Mouse (Mus musculus) erythroblast, embryonic 14.5 days (primary cell): ENCODE data around the gene Kcnq2. TPM values are rescaled to one million over a fixed set of nuclear protein-coding genes. Genes with fewer than 3 reads are reported as not detected.

Experiments
- H3K27me3 ChIP-seq: 2 replicates; pipeline ENCODE4 v1.6.1; 2012; ENCODE audit warnings: inconsistent platforms; ENCODE audit not compliant: control insufficient read depth
- H3K36me3 ChIP-seq: 2 replicates; pipeline ENCODE4 v1.6.1; 2012; ENCODE audit warnings: mild to moderate bottlenecking, inconsistent platforms; ENCODE audit not compliant: control insufficient read depth
- H3K4me1 ChIP-seq: 2 replicates; pipeline ENCODE4 v1.6.1; 2012; ENCODE audit warnings: inconsistent platforms; ENCODE audit not compliant: control insufficient read depth
- H3K4me3 ChIP-seq: replicated peaks from 2 replicates; pipeline ENCODE3; 2012; ENCODE audit warnings: moderate library complexity, mild to moderate bottlenecking, inconsistent platforms
- H3K9me3 ChIP-seq: 2 replicates; pipeline ENCODE4 v1.6.1; 2012; ENCODE audit warnings: low read length, inconsistent platforms, mixed read lengths; ENCODE audit not compliant: control insufficient read depth
- GATA1 ChIP-seq: IDR thresholded peaks from 2 replicates; pipeline ENCODE4 v1.6.1; 2012; ENCODE audit warnings: low read length, inconsistent platforms, mixed read lengths
- TAL1 ChIP-seq: IDR thresholded peaks from 3 replicates; pipeline ENCODE4 v1.6.1; 2012; ENCODE audit warnings: low read length, inconsistent platforms, mixed read lengths
- polyA plus RNA-seq: library from polyadenylated mRNA; stranded (reverse); fragments of >175 nt; gene quantifications from 2 replicates; pipeline ENCODE4 v1.2.3, GENCODE M21; 2012

Gene Kcnq2
- polyA plus RNA-seq, 1 experiment, result 0.01 TPM

DNA sequence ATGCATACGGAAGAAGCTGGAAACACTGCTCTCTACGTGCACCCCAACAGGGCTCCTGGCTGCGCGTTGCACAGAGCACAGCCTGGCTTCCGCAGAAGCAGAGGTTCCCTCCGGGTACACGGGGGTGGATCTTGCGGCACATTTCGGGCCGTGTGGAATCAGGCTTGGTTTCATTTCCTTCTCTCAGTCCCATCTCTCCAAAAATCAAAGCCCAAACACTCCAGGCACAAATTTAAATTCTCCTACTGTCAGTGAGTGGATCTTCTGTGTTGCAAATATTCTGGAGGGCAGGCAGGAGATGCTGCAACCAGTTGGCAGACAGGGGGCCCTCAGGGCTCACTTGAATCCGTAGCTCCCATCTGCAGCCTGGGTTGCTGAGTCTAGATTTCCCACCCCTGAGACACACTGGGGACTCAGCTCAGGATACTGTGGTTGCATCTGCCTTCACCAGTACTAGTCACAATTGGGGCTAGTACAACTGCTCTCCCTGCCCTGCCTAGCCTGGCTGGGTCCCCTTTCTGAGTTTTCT, 103.6 kb downstream of the Kcnq2 start:
- H3K4me1 ChIP-seq, result no peaks in the 10 kb centered on the region
- peaks cover 3% of the 10 kb centered on the region for H3K27me3 ChIP-seq
- no peak for TF ChIP-seq TAL1
- no peak for TF ChIP-seq GATA1
- no peak overlapping the region for H3K4me3 ChIP-seq
- H3K36me3 ChIP-seq, result no peaks in the 10 kb centered on the region
- H3K9me3 ChIP-seq, result no peaks in the 10 kb centered on the region

Other genes with a start within 250 kb of the Kcnq2 start
- 1.7 and 2.0 TPM in 2 replicates for gene Ythdf1, start 214.4 kb downstream of the Kcnq2 start, polyA plus RNA-seq
- gene Birc7, start 206.3 kb downstream of the Kcnq2 start, polyA plus RNA-seq, result not detected in 2 replicates
- not detected in 2 replicates for gene Nkain4, start 180.6 kb downstream of the Kcnq2 start, polyA plus RNA-seq
- 2.5 and 2.9 TPM in 2 replicates for gene Arfgap1, start 168.1 kb downstream of the Kcnq2 start, polyA plus RNA-seq
- 0.12 and 0.18 TPM in 2 replicates for gene Col20a1, start 148.8 kb downstream of the Kcnq2 start, polyA plus RNA-seq
- gene Chrna4, start 91.8 kb downstream of the Kcnq2 start, polyA plus RNA-seq, result not detected in 2 replicates
- not detected in 2 replicates for gene Eef1a2, start 21.7 kb upstream of the Kcnq2 start, polyA plus RNA-seq
- gene Ppdpf, start 51.9 kb upstream of the Kcnq2 start, polyA plus RNA-seq, result 31.8 and 38.4 TPM in 2 replicates
- not detected in 2 replicates for gene Ptk6, start 67.5 kb upstream of the Kcnq2 start, polyA plus RNA-seq
- 0.03 TPM in 1 of 2 replicates, not detected in the other for gene Srms, start 77.9 kb upstream of the Kcnq2 start, polyA plus RNA-seq
- gene Fndc11, start 84.7 kb upstream of the Kcnq2 start, polyA plus RNA-seq, result 0.12 and 0.14 TPM in 2 replicates
- gene Helz2, start 106.7 kb upstream of the Kcnq2 start, polyA plus RNA-seq, result 0.10 and 0.17 TPM in 2 replicates
- gene Gmeb2, start 152.7 kb upstream of the Kcnq2 start, polyA plus RNA-seq, result 1.5 and 2.1 TPM in 2 replicates
- not detected in 2 replicates for gene Stmn3, start 179.2 kb upstream of the Kcnq2 start, polyA plus RNA-seq
- 0.91 and 1.8 TPM in 2 replicates for gene Rtel1, start 184.4 kb upstream of the Kcnq2 start, polyA plus RNA-seq
- 0.94 and 1.1 TPM in 2 replicates for gene Zgpat, start 229.6 kb upstream of the Kcnq2 start, polyA plus RNA-seq
- gene Arfrp1, start 230.1 kb upstream of the Kcnq2 start, polyA plus RNA-seq, result 0.49 and 1.1 TPM in 2 replicates
- 3.9 and 4.1 TPM in 2 replicates for gene Lime1, start 244.8 kb upstream of the Kcnq2 start, polyA plus RNA-seq